Mouse (Mus musculus): Measurements from ENCODE around the gene Dnajb13. TPM values are rescaled to one million over a fixed set of nuclear protein-coding genes. Genes with fewer than 3 reads are reported as not detected.

The Dnajb13 gene
- polyA plus RNA-seq, 2 experiments from 2014 or later, result 20.0 to 20.3 TPM

GRCm38 (mm10) chr7:100506494-100506893 lies 8.3 kb downstream of the Dnajb13 start:
- no peak for ATAC-seq

DNA sequence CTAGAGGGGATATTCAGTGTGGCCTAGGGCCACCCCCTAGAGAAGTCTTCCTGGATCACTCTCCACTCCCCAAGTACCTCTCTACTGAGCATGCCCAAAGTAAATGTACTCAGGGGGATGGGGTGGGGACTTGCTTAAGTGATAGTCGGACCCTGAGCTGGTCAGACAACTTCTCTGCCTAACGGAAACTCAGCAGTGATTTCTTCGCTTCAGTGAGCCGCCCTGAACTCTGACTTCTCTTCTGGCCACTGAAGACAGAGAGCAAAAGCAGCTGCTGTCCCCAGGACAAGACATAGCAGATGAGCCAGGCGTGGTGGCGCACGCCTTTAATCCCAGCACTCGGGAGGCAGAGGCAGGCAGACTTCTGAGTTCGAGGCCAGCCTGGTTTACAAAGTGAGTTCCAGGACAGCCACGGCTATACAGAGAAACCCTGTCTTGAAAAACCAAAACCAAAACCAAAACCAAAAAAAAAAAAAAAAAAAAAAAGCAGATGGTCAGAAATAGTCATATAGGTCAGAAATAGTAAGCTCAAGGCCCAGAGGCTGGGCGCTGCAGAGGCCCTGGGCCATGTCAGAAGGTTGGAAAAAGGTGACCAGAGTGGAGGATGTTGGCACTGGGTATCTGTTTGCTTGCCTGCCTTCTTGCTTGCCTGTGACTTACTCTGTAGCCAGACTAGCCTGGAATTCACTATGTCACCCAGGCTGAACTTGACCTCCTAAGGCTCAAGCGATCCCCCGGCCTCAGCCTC lies 9.8 kb downstream of the Dnajb13 start:
- ATAC-seq, result no peak

DNA sequence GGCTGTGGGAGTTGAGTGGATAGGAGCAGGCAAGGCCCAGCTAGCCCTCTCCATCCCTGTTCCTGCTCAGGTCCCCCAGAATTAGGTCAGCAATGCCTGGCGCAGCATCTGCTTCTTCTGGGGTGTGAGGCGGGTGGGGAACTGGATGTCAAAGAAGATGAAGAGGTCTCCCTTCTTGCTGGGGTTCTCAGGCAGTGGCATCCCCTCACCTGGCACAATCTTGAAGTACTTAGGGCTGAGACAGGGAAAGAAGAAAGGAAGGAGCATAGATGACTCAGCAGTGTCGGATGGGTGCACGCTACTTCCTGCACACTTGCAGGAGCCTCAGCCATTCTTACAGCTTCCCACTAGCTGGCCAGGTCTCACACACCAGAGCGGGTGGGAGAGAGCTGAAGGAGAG lies 11.7 kb downstream of the Dnajb13 start:
- peak; percentile 56 for ATAC-seq

DNA sequence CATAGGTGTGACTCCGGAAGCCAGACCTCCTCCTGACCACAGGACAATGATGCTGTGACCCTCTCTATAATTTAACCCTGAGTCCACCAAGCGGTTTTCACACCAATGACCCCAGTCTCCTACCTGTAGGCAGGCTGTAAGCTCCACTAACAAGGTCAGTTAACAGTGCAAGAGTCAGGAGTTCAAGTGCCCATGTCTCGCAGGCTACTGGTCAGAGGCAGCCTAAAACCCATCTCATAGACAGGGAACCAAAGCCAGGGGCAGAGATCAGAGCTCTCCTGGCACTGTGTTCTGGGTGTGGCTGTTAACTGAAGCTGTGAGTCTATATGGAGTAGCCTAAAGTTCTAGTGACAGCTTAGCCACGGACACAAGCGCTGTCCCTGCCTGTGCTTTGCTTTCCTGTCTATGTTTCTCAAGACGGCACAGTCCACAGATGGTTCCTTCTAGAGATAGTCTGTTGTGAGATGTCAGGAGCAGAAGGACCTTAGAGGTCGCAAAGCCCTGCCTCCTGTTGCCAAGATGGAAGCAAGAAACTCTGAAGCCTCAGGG lies 12.3 kb downstream of the Dnajb13 start:
- ATAC-seq, result peak; percentile 10

DNA sequence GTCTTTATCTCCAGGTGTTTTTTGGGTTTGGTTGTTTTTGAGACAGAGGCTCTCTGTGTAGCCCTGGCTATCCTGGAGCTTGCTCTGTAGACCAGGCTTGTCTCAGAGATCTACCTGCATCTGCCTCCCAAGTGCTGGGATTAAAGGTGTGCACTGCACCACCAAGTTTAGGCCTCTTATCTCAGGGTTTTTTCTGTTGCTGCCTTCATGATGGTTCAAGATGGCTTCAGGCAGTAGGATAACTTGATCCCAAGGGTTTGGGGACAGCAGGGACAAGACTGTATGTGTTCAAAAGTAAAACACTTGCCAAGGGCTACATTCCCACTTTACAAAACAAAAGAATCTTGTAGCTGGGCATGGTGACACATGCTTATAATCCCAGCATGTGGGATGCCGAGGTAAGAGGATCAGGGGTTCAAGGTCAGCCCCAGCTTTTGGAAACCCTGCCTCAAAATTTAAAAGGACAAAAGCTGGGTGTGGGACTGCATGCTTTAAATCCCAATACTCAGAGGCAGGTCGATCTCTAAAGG lies 12.9 kb downstream of the Dnajb13 start:
- no peak for ATAC-seq

GRCm38 (mm10) chr7:100501027-100501843 lies 13.5 kb downstream of the Dnajb13 start:
- ATAC-seq, result no peak

GRCm38 (mm10) chr7:100500276-100500977 lies 14.3 kb downstream of the Dnajb13 start:
- no peak for ATAC-seq

- no peak for ATAC-seq
Observed at GRCm38 (mm10) chr7:100499465-100499864, 15.3 kb downstream of the Dnajb13 start.

- ATAC-seq, result no peak
Observed at GRCm38 (mm10) chr7:100497982-100498381, 16.8 kb downstream of the Dnajb13 start.

DNA sequence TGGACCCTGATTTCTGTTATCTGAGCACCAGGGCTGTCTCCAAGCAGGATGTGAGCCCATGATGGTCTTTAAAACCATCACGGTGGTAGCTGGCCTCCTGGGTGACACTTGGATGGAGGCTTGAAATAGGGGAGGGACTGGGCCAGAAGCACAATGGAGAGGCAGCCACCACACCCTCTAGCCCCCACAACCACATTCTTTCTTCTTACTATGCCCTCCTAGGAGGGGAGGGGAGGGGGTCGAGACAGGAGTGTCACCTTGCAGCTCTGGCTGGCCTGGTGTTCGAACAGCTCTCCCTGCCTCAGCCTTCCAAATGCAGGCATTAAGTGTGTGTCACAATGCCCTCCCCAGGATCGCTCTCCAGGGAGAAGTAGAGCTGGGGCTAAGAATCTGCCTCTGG lies 17.4 kb downstream of the Dnajb13 start:
- ATAC-seq, result no peak

DNA sequence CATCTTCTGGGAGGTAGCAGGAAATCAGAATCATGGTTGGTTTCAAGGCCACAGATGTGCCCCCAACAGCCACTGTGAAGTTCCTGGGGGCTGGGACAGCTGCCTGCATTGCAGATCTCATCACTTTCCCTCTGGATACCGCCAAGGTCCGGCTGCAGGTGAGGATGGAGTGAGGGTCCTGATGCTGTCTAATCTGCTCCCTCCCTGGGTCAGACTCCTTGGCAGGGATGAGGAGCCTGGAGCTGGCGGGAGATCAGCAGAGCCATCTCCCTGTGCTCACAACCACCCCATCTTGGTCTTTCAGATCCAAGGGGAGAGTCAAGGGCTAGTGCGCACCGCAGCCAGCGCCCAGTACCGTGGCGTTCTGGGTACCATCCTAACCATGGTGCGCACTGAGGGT lies 18.0 kb downstream of the Dnajb13 start:
- no peak for ATAC-seq

GRCm38 (mm10) chr7:100496371-100496770 lies 18.4 kb downstream of the Dnajb13 start:
- no peak for ATAC-seq

DNA sequence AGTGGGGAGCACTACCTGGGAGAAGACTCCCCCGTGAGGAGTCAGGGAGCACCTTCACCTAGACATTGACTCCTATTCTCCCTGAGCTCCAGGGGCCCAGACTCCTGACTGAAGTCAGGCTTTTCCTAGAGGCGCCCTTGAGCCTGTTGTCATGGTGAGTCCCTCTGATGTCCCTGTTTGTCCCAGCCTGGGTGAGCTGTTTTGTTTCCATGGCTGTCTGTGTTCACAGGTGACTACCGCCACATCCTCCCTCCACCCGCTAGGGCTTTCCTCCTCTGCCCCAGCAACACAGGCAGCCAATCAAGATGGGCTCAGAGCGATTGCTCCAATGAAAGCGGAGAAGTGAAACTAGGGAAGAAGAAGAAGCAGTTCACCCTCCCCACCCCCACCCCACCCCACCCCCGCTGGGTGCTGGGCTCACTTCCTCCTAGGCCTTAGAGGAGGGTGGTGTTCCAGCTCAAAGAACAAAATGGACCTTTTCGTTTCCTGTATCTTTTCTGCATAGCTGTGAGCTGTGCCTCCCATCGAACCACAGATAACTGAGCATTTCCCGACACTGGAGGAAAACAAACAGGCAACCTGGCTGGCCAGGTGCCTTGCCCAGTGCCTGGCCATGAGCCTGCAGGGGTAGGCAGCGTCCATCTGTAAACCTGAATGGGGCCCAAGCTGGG lies 19.0 kb downstream of the Dnajb13 start:
- peak; percentile 80 for ATAC-seq

DNA sequence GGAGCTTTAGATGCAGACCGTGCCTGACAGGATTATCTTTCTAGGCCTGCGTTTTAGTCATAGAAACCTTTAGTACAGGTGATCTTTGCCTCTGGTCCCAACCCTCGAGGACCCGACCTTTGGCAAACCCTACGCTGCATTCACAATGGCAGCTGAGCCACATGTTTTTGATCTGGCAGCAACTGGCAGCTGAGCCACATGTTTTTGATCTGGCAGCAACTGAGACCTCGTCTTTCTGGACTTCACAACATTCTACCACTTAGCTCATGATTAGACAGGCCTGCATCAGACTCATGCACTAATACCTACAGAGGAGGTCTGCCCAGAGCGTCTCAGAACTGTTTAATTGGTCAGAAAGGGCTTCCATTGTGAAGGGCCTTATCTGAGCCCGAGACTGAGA lies 19.7 kb downstream of the Dnajb13 start:
- no peak for ATAC-seq

- no peak for ATAC-seq
Observed at GRCm38 (mm10) chr7:100494415-100494831, 20.3 kb downstream of the Dnajb13 start.

DNA sequence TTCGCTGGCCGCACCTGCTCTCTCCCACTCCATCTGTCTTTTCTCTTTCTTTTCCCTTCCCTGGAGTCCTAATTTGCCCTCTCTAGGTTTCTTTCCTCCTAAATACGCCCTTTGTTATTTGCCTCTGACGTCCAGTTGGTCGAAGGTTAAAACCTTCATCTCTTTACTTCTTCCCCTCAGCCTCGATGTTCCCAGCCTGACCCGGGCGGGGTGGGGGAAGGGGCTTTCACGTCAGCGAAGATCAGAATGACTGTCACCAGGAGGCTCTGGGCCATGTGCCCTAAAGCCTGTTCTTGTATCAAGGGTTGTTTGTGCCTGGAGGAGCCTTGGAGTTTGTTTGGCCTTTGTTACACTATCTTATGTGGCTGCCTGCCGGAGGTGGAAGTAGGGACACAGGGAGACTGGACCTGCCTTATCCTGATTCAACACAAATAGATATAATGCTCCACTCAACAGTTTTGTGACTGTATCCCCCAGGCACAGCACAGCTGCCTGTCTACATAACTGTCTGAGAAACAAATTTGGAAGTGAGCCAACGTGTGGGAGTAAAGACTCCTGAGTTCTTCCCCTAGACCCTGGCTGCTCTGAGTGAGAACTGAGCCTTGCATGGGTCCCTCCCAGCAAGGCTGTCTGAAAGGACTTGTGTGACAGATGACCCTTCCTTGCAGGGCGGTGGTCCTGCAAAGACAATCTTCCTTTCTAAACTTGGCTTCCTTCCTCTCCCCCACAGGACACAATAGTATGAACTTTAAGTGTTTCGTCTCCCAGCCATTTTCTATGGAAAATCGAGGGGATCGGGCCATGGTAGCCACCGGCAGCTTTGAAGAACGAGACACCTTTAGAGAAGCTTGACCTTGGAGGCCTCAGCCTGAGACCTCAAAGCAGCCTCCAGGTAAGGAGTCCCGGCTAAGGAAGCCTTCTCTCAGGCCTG lies 21.0 kb downstream of the Dnajb13 start:
- ATAC-seq, result peak; percentile 10

- ATAC-seq, result peak; percentile 62
Observed at GRCm38 (mm10) chr7:100493117-100493483, 21.7 kb downstream of the Dnajb13 start, which contains the start of gene Ucp2. Ucp2 (plus strand) TSS chr7:100493337.

DNA sequence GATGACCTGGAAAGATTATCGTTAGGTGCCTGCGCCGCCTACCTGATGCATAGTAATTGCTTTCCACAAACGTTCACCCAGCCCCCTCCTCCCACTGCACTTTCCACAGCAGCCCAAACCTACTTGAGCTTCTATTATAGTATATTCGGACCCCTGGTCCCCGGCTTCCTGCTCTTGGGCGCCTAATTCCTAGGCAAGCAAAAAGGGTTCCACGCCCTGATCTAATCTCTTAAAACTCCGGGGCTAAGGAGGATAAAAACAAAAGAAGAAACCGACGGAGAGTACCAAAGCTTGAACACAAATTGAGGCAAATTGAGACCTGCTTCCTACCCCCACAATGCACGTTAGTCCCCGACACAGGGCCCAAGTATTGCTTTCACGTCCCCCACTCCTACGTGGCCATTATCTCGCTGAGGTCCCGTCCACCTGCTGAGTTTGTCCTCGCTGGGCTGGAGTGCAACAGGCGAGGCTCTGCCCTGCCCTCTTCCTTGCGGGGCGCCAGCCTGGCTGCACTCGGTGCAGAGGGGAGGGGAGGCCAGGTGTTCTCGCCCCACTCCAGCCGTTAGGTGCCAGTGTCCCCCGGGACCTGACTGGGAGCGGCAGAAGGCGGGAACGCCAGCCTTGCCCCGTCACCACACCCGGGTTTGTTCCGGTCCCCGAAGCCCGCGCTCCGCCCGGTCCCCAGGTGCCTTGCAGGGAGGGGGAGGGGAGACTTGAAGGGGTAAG lies 22.2 kb downstream of the Dnajb13 start:
- ATAC-seq, result peak; percentile 16

GRCm38 (mm10) chr7:100488474-100489048 lies 26.2 kb downstream of the Dnajb13 start:
- ATAC-seq, result no peak

DNA sequence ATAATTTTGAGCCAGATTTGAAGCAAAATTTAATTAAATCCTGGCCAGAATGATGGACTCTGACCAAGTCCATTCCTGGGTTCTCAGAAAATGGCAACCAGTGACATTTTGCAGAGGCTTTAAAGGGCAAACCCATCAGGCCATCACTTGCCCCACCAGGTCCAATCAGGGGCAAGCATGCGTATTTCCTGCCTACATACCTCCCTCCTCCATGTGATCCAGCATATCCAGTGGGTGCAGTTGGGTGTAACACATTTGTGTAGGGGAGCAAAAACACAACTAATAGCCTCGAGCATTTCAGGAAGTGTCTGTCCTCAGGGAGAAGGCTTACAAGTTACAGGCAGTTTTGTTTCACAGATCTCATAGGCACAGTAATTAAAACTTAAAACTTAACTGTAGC lies 27.5 kb downstream of the Dnajb13 start:
- ATAC-seq, result no peak
